Mouse (Mus musculus): ENCODE results near the gene Atp5j. TPM values are rescaled to one million over a fixed set of nuclear protein-coding genes. Genes with fewer than 3 reads are reported as not detected.

Gene Atp5j
- 835 and 910 TPM in 2 replicates for polyA plus RNA-seq (2014; fragmentation: Nextera tagmentation; extraction: Ambion mirVana)

DNA sequence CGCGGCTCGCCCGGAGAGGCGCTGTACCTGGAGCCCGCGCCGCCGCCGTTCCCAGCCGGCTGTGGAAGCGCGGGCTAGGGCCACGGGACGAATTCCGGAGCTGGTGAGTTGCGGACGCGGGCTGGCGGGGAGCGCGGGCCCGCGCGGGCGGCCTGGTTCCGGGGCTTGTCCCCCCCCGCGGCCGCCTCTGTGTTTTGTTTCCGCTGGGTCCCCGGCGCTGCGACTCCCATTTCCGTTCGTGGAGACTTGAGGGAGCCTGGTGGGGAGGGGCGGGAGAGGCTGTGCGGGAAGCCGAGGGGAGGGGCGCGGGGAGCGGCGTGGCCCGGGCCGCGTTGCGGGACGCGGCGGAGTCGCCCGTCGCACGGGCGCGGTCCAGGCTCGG lies at the start of gene Atp5j:
TSS of gene Atp5j (minus strand) at position 185 of the 382 bp plus-strand sequence.
- Histone ChIP-seq H3K4me1 (ENCODE audit: control insufficient read depth, insufficient read depth, low read length) (peaks cover 14% of the 10 kb centered on the region), H3K4me2 (ENCODE audit: low read length) (peak within 1 kb of the TSS; percentile 87), H3K27me3 (replicated peaks; ENCODE audit: control insufficient read depth, insufficient read depth, low read length) (no peaks in the 10 kb centered on the region), H3K36me3 (ENCODE audit: control insufficient read depth, insufficient read depth, low read length) (peaks cover 27% of the 10 kb centered on the region), H3K4me3 (ENCODE audit: low read depth, low read length) (peak within 1 kb of the TSS; percentile 93), H3K9ac (ENCODE audit: low read length) (peak within 1 kb of the TSS; percentile 95), H3K9me3 (replicated peaks; ENCODE audit: control insufficient read depth, low read length) (no peaks in the 10 kb centered on the region), H3K27ac (ENCODE audit: low read depth, low read length) (peak within 1 kb of the TSS; percentile 94)
- DNase-seq (ENCODE audit: low spot score): peak; percentile 81
- peak; percentile 70 for ATAC-seq
- WGBS: 0% methylated on average over 52 of the region's 57 CpGs

- no peak for DNase-seq (ENCODE audit: low spot score)
- no peak overlapping the region for H3K27ac ChIP-seq (ENCODE audit: low read depth, low read length)
- WGBS: 89% methylated on average over 8 of the region's 8 CpGs
- no peaks in the 10 kb centered on the region for H3K9me3 ChIP-seq (replicated peaks; ENCODE audit: control insufficient read depth, low read length)
- H3K9ac ChIP-seq (ENCODE audit: low read length): no peak overlapping the region
- no peaks in the 10 kb centered on the region for H3K36me3 ChIP-seq (ENCODE audit: control insufficient read depth, insufficient read depth, low read length)
- no peak overlapping the region for H3K4me3 ChIP-seq (ENCODE audit: low read depth, low read length)
- H3K4me2 ChIP-seq (ENCODE audit: low read length): no peak overlapping the region
- no peak for ATAC-seq
- no peaks in the 10 kb centered on the region for H3K4me1 ChIP-seq (ENCODE audit: control insufficient read depth, insufficient read depth, low read length)
- H3K27me3 ChIP-seq (replicated peaks; ENCODE audit: control insufficient read depth, insufficient read depth, low read length): no peaks in the 10 kb centered on the region
Observed at GRCm38 (mm10) chr16:84884572-84884971, 49.1 kb upstream of the Atp5j start.

GRCm38 (mm10) chr16:84881754-84882321 lies 46.4 kb upstream of the Atp5j start:
- no peak overlapping the region for H3K9ac ChIP-seq (ENCODE audit: low read length)
- WGBS: 95% methylated on average over 7 of the region's 8 CpGs
- no peaks in the 10 kb centered on the region for H3K4me1 ChIP-seq (ENCODE audit: control insufficient read depth, insufficient read depth, low read length)
- no peaks in the 10 kb centered on the region for H3K27me3 ChIP-seq (replicated peaks; ENCODE audit: control insufficient read depth, insufficient read depth, low read length)
- no peaks in the 10 kb centered on the region for H3K36me3 ChIP-seq (ENCODE audit: control insufficient read depth, insufficient read depth, low read length)
- DNase-seq (ENCODE audit: low spot score): no peak
- H3K4me3 ChIP-seq (ENCODE audit: low read depth, low read length): no peak overlapping the region
- no peak overlapping the region for H3K27ac ChIP-seq (ENCODE audit: low read depth, low read length)
- no peak overlapping the region for H3K4me2 ChIP-seq (ENCODE audit: low read length)
- no peak for ATAC-seq
- no peaks in the 10 kb centered on the region for H3K9me3 ChIP-seq (replicated peaks; ENCODE audit: control insufficient read depth, low read length)

- no peaks in the 10 kb centered on the region for H3K9me3 ChIP-seq (replicated peaks; ENCODE audit: control insufficient read depth, low read length)
- no peak overlapping the region for H3K9ac ChIP-seq (ENCODE audit: low read length)
- no peaks in the 10 kb centered on the region for H3K36me3 ChIP-seq (ENCODE audit: control insufficient read depth, insufficient read depth, low read length)
- ATAC-seq (no peak), DNase-seq (ENCODE audit: low spot score) (no peak)
- H3K27ac ChIP-seq (ENCODE audit: low read depth, low read length): no peak overlapping the region
- H3K4me1 ChIP-seq (ENCODE audit: control insufficient read depth, insufficient read depth, low read length): peaks cover 3% of the 10 kb centered on the region
- H3K4me2 ChIP-seq (ENCODE audit: low read length): no peak overlapping the region
- H3K4me3 ChIP-seq (ENCODE audit: low read depth, low read length): no peak overlapping the region
- no peaks in the 10 kb centered on the region for H3K27me3 ChIP-seq (replicated peaks; ENCODE audit: control insufficient read depth, insufficient read depth, low read length)
- WGBS: 93% methylated on average over 9 of the region's 9 CpGs
Observed at GRCm38 (mm10) chr16:84881168-84881567, 45.7 kb upstream of the Atp5j start.

DNA sequence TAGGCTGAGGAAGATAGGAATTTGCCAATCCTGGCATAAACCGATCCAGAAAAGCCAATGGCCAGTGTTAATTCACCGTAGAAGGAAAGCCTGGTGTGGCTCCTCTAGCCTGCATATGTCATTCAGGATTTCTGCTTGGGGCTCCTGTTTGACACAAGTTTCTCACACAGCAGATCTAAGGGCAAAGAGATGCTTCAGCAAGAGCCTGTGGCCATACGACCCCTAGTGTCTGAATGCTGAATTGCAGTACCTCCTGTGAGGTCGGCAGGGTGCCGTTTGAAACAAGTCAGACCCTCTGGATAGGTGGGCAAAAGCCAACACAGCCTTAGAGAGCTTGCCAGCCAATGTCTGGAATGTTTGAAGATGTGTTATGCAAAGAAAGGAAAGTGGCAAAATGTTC lies 43.7 kb upstream of the Atp5j start:
- Histone ChIP-seq H3K9ac (ENCODE audit: low read length) (no peak overlapping the region), H3K4me1 (ENCODE audit: control insufficient read depth, insufficient read depth, low read length) (peaks cover 8% of the 10 kb centered on the region), H3K4me2 (ENCODE audit: low read length) (no peak overlapping the region), H3K36me3 (ENCODE audit: control insufficient read depth, insufficient read depth, low read length) (no peaks in the 10 kb centered on the region), H3K4me3 (ENCODE audit: low read depth, low read length) (no peak overlapping the region), H3K27ac (ENCODE audit: low read depth, low read length) (no peak overlapping the region), H3K27me3 (replicated peaks; ENCODE audit: control insufficient read depth, insufficient read depth, low read length) (no peaks in the 10 kb centered on the region), H3K9me3 (replicated peaks; ENCODE audit: control insufficient read depth, low read length) (no peaks in the 10 kb centered on the region)
- ATAC-seq (peak; percentile 21; the same call in 1 of the 2 replicates), DNase-seq (ENCODE audit: low spot score) (peak; percentile 77)
- WGBS: 21% methylated on average over 5 of the region's 5 CpGs

DNA sequence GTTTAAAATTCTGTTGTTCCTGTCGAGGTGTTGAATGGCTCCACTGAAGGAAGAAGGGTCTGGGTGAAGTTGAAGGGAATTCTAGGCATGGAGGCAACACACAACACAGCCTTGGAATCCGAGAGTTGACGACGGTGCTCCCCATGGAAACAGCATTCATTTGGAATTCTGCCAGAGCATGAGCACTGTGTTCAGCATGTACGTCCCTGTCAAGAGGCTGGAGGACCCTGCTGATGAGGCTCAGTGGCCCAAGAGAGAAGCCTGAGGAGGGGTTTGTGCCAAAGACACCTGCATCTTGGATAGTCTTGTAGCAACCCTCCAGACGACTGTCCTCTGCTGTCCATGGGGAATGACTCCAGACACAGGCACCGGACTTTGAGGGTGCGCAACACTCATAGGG lies 40.7 kb upstream of the Atp5j start:
- Histone ChIP-seq H3K9me3 (replicated peaks; ENCODE audit: control insufficient read depth, low read length) (no peaks in the 10 kb centered on the region), H3K27me3 (replicated peaks; ENCODE audit: control insufficient read depth, insufficient read depth, low read length) (no peaks in the 10 kb centered on the region), H3K4me3 (ENCODE audit: low read depth, low read length) (no peak overlapping the region), H3K27ac (ENCODE audit: low read depth, low read length) (peak overlapping the region; percentile 55; the same call in 1 of the 2 replicates), H3K9ac (ENCODE audit: low read length) (peak overlapping the region; percentile 5; the same call in 1 of the 2 replicates), H3K36me3 (ENCODE audit: control insufficient read depth, insufficient read depth, low read length) (no peaks in the 10 kb centered on the region), H3K4me2 (ENCODE audit: low read length) (0 out of 2 replicates have a peak overlapping the region, but pooled peaks have one; percentile 20), H3K4me1 (ENCODE audit: control insufficient read depth, insufficient read depth, low read length) (peaks cover 8% of the 10 kb centered on the region)
- DNase-seq (ENCODE audit: low spot score): peak; percentile 78
- ATAC-seq: peak; percentile 74
- 30% methylated on average over 8 of the region's 8 CpGs for WGBS

DNA sequence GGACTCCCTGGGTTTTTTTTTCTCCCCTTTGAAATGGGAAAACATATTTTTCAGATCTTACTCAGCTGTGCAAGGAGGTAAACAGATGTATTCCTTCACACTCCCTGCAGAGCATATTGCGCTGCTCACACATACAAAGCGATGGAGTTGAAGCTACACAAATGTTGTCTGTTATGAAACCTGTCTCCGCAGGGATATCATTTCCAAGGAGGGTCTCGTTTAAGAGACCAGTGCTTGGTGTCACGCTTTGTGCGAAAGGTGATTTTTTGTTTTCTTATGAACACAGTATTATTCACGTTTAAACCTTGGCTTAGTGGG lies 40.3 kb upstream of the Atp5j start:
- 0 out of 2 replicates have a peak overlapping the region, but pooled peaks have one; percentile 20 for H3K4me2 ChIP-seq (ENCODE audit: low read length)
- peak; percentile 82 for ATAC-seq

GRCm38 (mm10) chr16:84875012-84875717 lies 39.7 kb upstream of the Atp5j start:
- Histone ChIP-seq H3K27me3 (replicated peaks; ENCODE audit: control insufficient read depth, insufficient read depth, low read length) (no peaks in the 10 kb centered on the region), H3K9me3 (replicated peaks; ENCODE audit: control insufficient read depth, low read length) (no peaks in the 10 kb centered on the region), H3K4me1 (ENCODE audit: control insufficient read depth, insufficient read depth, low read length) (peaks cover 8% of the 10 kb centered on the region), H3K36me3 (ENCODE audit: control insufficient read depth, insufficient read depth, low read length) (no peaks in the 10 kb centered on the region), H3K4me2 (ENCODE audit: low read length) (no peak overlapping the region), H3K9ac (ENCODE audit: low read length) (no peak overlapping the region), H3K4me3 (ENCODE audit: low read depth, low read length) (no peak overlapping the region), H3K27ac (ENCODE audit: low read depth, low read length) (no peak overlapping the region)
- DNase-seq (ENCODE audit: low spot score) (peak; percentile 30), ATAC-seq (peak; percentile 33; the same call in 1 of the 2 replicates)
- 79% methylated on average over 24 of the region's 24 CpGs for WGBS

More for the DNA sequence above, 40.3 kb upstream of the Atp5j start:
- Histone ChIP-seq H3K4me1 (ENCODE audit: control insufficient read depth, insufficient read depth, low read length) (peaks cover 8% of the 10 kb centered on the region), H3K9ac (ENCODE audit: low read length) (no peak overlapping the region), H3K36me3 (ENCODE audit: control insufficient read depth, insufficient read depth, low read length) (no peaks in the 10 kb centered on the region), H3K4me3 (ENCODE audit: low read depth, low read length) (no peak overlapping the region), H3K27ac (ENCODE audit: low read depth, low read length) (peak overlapping the region; percentile 55; the same call in 1 of the 2 replicates), H3K27me3 (replicated peaks; ENCODE audit: control insufficient read depth, insufficient read depth, low read length) (no peaks in the 10 kb centered on the region), H3K9me3 (replicated peaks; ENCODE audit: control insufficient read depth, low read length) (no peaks in the 10 kb centered on the region)
- 68% methylated on average over 7 of the region's 7 CpGs for WGBS
- DNase-seq (ENCODE audit: low spot score): peak; percentile 62

DNA sequence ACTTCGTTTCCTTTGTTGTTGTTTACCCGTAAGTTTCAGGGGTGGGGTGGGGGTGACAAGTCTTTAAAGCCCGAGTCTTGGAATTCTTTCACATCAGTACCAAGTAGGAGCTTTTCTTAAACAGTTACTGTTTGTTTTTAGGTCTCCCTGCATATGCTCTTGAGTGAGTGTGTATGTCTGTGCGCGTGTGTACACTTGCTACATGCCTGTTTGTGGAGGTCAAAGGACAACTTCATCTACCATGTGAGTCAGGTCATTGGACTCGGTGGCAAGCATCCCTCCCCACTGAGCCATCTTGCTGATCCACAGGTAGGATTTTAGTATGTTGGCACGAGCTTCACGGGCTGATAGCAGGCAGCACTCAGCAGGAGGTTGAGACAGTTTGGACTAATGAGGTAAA lies 38.4 kb upstream of the Atp5j start:
- no peak overlapping the region for H3K4me3 ChIP-seq (ENCODE audit: low read depth, low read length)
- WGBS: 78% methylated on average over 8 of the region's 8 CpGs
- no peak for ATAC-seq
- no peak overlapping the region for H3K27ac ChIP-seq (ENCODE audit: low read depth, low read length)
- DNase-seq (ENCODE audit: low spot score): no peak
- no peaks in the 10 kb centered on the region for H3K9me3 ChIP-seq (replicated peaks; ENCODE audit: control insufficient read depth, low read length)
- H3K36me3 ChIP-seq (ENCODE audit: control insufficient read depth, insufficient read depth, low read length): no peaks in the 10 kb centered on the region
- no peaks in the 10 kb centered on the region for H3K27me3 ChIP-seq (replicated peaks; ENCODE audit: control insufficient read depth, insufficient read depth, low read length)
- H3K4me1 ChIP-seq (ENCODE audit: control insufficient read depth, insufficient read depth, low read length): peaks cover 8% of the 10 kb centered on the region
- H3K4me2 ChIP-seq (ENCODE audit: low read length): no peak overlapping the region
- no peak overlapping the region for H3K9ac ChIP-seq (ENCODE audit: low read length)

Measured in forebrain, embryonic 14.5 days (tissue).